Mouse (Mus musculus) intestine, postnatal 0 days (tissue): Measurements from ENCODE around the gene Cenpe. TPM values are rescaled to one million over a fixed set of nuclear protein-coding genes. Genes with fewer than 3 reads are reported as not detected.

Source experiments
- ATAC-seq: fragments of 200-750 bp; cut with Nextera tagmentation; 2 replicates; pipeline ENCODE4 v1.8.0; 2017; ENCODE audit warnings: mild to moderate bottlenecking, moderate TSS enrichment, moderate library complexity
- H3K27ac ChIP-seq: fragments of 300-500 bp; sonication (generic); 2 replicates; pipeline ENCODE4 v1.5.1; 2014; ENCODE audit warnings: mild to moderate bottlenecking, low read depth, low read length, moderate library complexity
- H3K27me3 ChIP-seq: fragments of 300-500 bp; sonication (generic); replicated peaks from 2 replicates; pipeline ENCODE4 v1.6.1; 2014; ENCODE audit warnings: low read length, mixed read lengths; ENCODE audit not compliant: control insufficient read depth, insufficient read depth
- H3K36me3 ChIP-seq: fragments of 300-500 bp; sonication (generic); 2 replicates; pipeline ENCODE4 v1.6.1; 2014; ENCODE audit warnings: mild to moderate bottlenecking, moderate library complexity; ENCODE audit not compliant: control insufficient read depth, insufficient read depth
- H3K4me1 ChIP-seq: fragments of 300-500 bp; sonication (generic); replicated peaks from 2 replicates; pipeline ENCODE4 v1.6.1; 2014; ENCODE audit warnings: antibody characterized with exemption, low read length, mixed read lengths; ENCODE audit not compliant: control insufficient read depth, insufficient read depth
- H3K4me2 ChIP-seq: fragments of 300-500 bp; sonication (generic); replicated peaks from 2 replicates; pipeline ENCODE4 v1.6.1; 2014; ENCODE audit warnings: low read depth, mild to moderate bottlenecking, moderate library complexity
- H3K4me3 ChIP-seq: fragments of 300-500 bp; sonication (generic); 2 replicates; pipeline ENCODE4 v1.5.1; 2014; ENCODE audit warnings: low read depth, low read length
- H3K9ac ChIP-seq: fragments of 300-500 bp; sonication (generic); 2 replicates; pipeline ENCODE4 v1.6.1; 2014; ENCODE audit warnings: mild to moderate bottlenecking, low read depth, low read length
- H3K9me3 ChIP-seq: fragments of 300-500 bp; sonication (generic); 2 replicates; pipeline ENCODE4 v1.6.1; 2016; ENCODE audit warnings: mixed run types; ENCODE audit not compliant: control insufficient read depth
- CTCF ChIP-seq: sonication (generic); IDR thresholded peaks from 2 replicates; pipeline ENCODE4 v1.5.1; 2016; ENCODE audit warnings: low read depth, mild to moderate bottlenecking, control low read depth, antibody characterized with exemption, moderate library complexity
- WGBS: fragments of 180-500 bp; shearing (Covaris S2); extraction: QIAGEN DNeasy Blood & Tissue Kit; methylation state at CpG from one replicate; pipeline ENCODE4 v1.1.7; 2014; 5-methylcytosine and 5-hydroxymethylcytosine counted together
- polyA plus RNA-seq: library from polyadenylated mRNA; unstranded; fragments of >200 nt; fragmentation: Nextera tagmentation; extraction: Ambion mirVana; gene quantifications from 2 replicates; pipeline ENCODE4 v1.2.1, GENCODE M21; 2015

The Cenpe gene
- polyA plus RNA-seq, 1 experiment from 2014 or later: 5.4 TPM

DNA sequence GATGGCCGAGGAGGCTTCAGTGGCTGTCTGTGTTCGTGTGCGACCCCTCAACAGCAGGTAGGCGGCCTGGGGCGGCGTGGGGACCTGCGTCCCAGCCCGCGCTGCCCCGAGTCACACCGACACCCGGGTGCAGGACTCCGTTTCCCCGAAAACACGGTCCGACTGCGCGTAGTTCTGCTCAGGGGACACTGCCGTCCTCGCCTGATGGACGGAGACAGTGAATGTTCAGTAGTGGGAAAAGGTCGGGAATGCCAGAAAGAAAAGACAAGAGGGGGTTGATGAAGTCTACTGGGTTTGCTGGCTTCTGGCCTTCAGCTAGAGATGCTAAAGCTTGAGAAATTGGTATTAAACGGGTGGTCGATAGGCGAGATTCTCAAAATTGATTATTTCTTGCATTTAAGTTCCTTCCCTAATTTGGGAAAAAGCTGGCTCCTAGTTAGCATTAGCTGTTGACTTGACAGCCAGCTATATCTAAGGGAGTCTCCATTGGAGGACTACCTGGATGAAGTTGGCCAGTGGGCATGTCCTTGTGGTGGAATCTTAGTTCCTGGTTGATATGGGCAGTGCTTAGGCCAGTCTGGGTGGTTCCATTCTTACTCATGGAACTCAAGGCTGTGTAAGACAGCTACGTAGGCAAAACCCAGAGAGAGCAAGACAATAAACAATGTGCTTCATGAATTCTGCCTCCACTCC lies 467 bp downstream of the Cenpe start:
- no peaks in the 10 kb centered on the region for H3K27me3 ChIP-seq
- H3K9me3 ChIP-seq: no peaks in the 10 kb centered on the region
- peaks cover 4% of the 10 kb centered on the region; the same call in 1 of the 2 replicates for H3K4me1 ChIP-seq
- peak overlapping the region; percentile 76 for H3K4me2 ChIP-seq
- peak overlapping the region; percentile 88 for H3K4me3 ChIP-seq
- WGBS: under 1% methylated on average over 26 of the region's 26 CpGs
- H3K9ac ChIP-seq: peak overlapping the region; percentile 52
- TF ChIP-seq CTCF: no peak
- no peak overlapping the region for H3K27ac ChIP-seq
- peak; percentile 61 for ATAC-seq
- H3K36me3 ChIP-seq: peaks cover 13% of the 10 kb centered on the region; the same call in 1 of the 2 replicates

DNA sequence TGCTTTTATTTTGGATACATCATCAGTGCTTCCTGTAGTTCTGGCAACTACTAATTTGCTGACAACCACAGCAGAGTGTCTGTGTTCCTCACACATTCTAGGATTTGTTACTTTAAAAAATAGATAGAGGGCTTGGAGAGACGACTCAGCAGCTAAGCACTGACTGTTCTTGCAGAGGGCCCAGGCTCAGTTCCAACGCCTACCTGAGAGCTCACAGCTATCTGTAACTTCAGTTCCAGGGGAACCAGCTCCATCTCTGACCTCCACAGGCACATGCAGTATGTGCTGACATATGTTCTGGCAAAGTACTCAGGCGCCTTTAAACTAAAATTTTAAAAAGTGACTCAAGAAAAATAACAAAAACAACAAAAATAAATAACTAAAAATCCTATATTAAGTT lies 19.7 kb downstream of the Cenpe start:
- Histone ChIP-seq H3K9me3 (no peaks in the 10 kb centered on the region), H3K4me1 (no peaks in the 10 kb centered on the region), H3K4me2 (0 out of 2 replicates have a peak overlapping the region, but pooled peaks have one; percentile 13), H3K36me3 (peaks cover 21% of the 10 kb centered on the region), H3K9ac (no peak overlapping the region), H3K27me3 (no peaks in the 10 kb centered on the region), H3K4me3 (no peak overlapping the region), H3K27ac (no peak overlapping the region)
- no peak for TF ChIP-seq CTCF
- no peak for ATAC-seq
- 50% methylated on average over 3 of the region's 3 CpGs for WGBS

GRCm38 (mm10) chr3:135232462-135232861 lies 20.1 kb downstream of the Cenpe start:
- peak; percentile 67 for ATAC-seq
- H3K4me3 ChIP-seq: no peak overlapping the region
- 48% methylated on average over 3 of the region's 3 CpGs for WGBS
- 0 out of 2 replicates have a peak overlapping the region, but pooled peaks have one; percentile 13 for H3K4me2 ChIP-seq
- H3K27me3 ChIP-seq: no peaks in the 10 kb centered on the region
- H3K9ac ChIP-seq: no peak overlapping the region
- H3K27ac ChIP-seq: no peak overlapping the region
- H3K4me1 ChIP-seq: no peaks in the 10 kb centered on the region
- no peaks in the 10 kb centered on the region for H3K9me3 ChIP-seq
- no peak for TF ChIP-seq CTCF
- peaks cover 23% of the 10 kb centered on the region for H3K36me3 ChIP-seq

DNA sequence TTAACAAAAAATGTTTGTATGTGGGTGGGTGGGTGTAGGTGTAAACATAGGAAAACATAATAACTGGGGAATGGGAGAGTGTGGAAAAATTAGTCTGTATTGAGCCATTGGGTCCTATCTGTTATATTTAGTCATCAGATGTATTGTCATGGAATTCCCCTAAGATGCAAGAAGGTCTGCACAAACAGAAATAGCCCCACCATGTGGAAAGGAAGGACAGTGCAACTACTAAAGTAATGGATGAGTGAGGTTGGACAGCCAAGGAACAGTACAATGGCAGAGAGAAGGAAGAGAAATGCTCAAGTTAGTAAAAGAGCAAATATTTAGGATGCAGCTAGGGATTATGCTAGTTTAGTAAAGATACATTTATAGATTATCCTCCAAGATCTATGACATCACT lies 33.4 kb downstream of the Cenpe start:
- TF ChIP-seq CTCF: peak; percentile 76
- Histone ChIP-seq H3K4me1 (no peaks in the 10 kb centered on the region), H3K4me3 (no peak overlapping the region), H3K27ac (no peak overlapping the region), H3K9me3 (no peaks in the 10 kb centered on the region), H3K9ac (no peak overlapping the region), H3K27me3 (no peaks in the 10 kb centered on the region), H3K36me3 (peaks cover 51% of the 10 kb centered on the region), H3K4me2 (no peak overlapping the region)
- ATAC-seq: no peak

DNA sequence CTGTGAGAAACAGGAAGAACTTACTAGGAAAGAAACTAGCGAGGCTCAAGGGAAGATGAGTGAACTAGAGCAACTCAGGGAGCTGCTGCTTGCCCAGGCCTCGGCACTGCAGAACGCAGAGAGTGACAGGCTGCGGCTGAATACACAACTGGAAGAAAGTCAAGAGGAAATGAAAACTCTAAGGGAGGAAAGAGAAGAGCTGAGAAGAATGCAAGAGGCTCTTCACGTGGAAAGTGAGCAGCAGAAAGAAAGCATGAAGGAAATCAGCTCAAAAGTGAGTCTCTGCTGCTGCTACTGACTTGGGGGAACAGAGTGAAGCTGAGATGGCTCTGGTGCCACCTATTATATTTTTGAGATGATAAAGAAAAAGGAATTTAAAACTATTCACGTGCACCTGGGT lies 34.5 kb downstream of the Cenpe start:
- 93% methylated on average over 6 of the region's 6 CpGs for WGBS

DNA sequence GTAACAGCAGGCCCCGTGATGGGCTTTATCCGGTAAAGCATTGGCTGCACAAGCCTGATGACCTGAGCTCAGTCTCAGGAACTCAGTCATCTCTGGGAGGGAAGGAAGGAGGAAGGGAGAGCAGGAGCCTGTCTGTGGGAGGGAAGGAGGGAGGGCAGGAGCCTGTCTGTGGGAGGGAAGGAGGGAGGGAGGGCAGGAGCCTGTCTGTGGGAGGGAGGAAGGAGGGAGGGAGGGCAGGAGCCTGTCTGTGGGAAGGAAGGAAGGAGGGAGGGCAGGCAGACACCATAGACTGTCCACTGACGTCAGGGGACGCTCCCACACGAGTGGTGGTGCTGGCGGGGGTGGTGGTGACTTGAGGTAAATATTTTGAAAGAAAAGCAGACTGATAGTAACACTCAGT lies 36.8 kb downstream of the Cenpe start:
- H3K27ac ChIP-seq: no peak overlapping the region
- WGBS: 76% methylated on average over 6 of the region's 6 CpGs
- H3K4me3 ChIP-seq: no peak overlapping the region
- H3K36me3 ChIP-seq: peaks cover 59% of the 10 kb centered on the region
- no peaks in the 10 kb centered on the region for H3K27me3 ChIP-seq
- no peak overlapping the region for H3K9ac ChIP-seq
- no peak for TF ChIP-seq CTCF
- H3K9me3 ChIP-seq: no peaks in the 10 kb centered on the region
- no peaks in the 10 kb centered on the region for H3K4me1 ChIP-seq
- H3K4me2 ChIP-seq: no peak overlapping the region
- peak; percentile 63 for ATAC-seq

More for the DNA sequence above, 34.5 kb downstream of the Cenpe start:
- Histone ChIP-seq H3K4me3 (no peak overlapping the region), H3K27ac (no peak overlapping the region), H3K9me3 (no peaks in the 10 kb centered on the region), H3K36me3 (peaks cover 61% of the 10 kb centered on the region), H3K4me2 (no peak overlapping the region), H3K4me1 (no peaks in the 10 kb centered on the region), H3K27me3 (no peaks in the 10 kb centered on the region), H3K9ac (no peak overlapping the region)
- TF ChIP-seq CTCF: no peak
- ATAC-seq: no peak
